In the genomic region with DNA sequence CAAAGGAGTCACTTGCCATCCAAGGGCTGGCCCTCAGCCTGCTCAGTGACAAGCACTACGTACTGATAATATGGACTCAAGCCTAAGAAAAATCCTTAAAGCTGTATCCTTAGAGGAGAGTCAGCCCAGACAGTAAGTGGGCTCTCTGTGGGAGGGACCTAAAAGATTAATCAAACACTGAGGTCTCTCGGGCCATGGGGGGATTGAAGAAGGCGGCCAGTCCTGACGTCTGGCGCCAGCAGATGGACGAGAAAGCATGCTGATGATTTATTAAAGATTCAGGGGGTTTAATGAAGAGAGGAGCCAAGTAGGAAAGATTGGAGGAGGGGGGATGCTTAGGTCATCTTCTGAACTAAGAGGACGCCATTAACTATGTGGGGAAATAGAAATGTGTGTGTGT, we compare ENCODE assay signal across 17 mouse cellular contexts.
A peak's percentile ranks its signal among the peaks of the same experiment; 100 is the strongest.
DNase-seq lines count a peak whose midpoint lies in the region; ATAC-seq and TF ChIP-seq lines count a peak whose summit lies in the region.
"Had no signal": no experiment of that assay in that cellular context is flagged by ENCODE, and none has a peak within 500 bp of the region (broad histone marks: within the 10 kb centered on the region; RNA-seq: fewer than 3 reads in every experiment).

No protein-coding gene starts in this region.

- H3K4me2 ChIP-seq in kidney, postnatal 0 days (ENCODE audit: low read length) = no peak overlapping the region
- no peak overlapping the region for H3K4me2 ChIP-seq in hindbrain, embryonic 12.5 days (replicated peaks)
- no peak overlapping the region for H3K4me2 ChIP-seq in hindbrain, embryonic 15.5 days
- no peak overlapping the region for H3K4me2 ChIP-seq in neural tube, embryonic 12.5 days (replicated peaks)
- H3K4me2 ChIP-seq: heart, embryonic 12.5 days; limb, embryonic 13.5 days had no signal

- no peaks in the 10 kb centered on the region for H3K4me1 ChIP-seq in kidney, postnatal 0 days (replicated peaks; ENCODE audit: insufficient read depth, low read length)
- peaks cover 10% of the 10 kb centered on the region; the same call in 1 of the 2 replicates for H3K4me1 ChIP-seq in hindbrain, embryonic 12.5 days
- H3K4me1 ChIP-seq in hindbrain, embryonic 15.5 days (replicated peaks) = peaks cover 13% of the 10 kb centered on the region; the same call in 1 of the 2 replicates
- H3K4me1 ChIP-seq in neural tube, embryonic 12.5 days = peaks cover 12% of the 10 kb centered on the region
- H3K4me1 ChIP-seq: heart, embryonic 12.5 days had no signal

- no peak overlapping the region for H3K9ac ChIP-seq in kidney, postnatal 0 days (ENCODE audit: low read depth, low read length)
- no peak overlapping the region for H3K9ac ChIP-seq in hindbrain, embryonic 12.5 days
- no peak overlapping the region for H3K9ac ChIP-seq in hindbrain, embryonic 15.5 days
- H3K9ac ChIP-seq in neural tube, embryonic 12.5 days = no peak overlapping the region
- H3K9ac ChIP-seq: heart, embryonic 12.5 days; limb, embryonic 13.5 days had no signal

- ATAC-seq in kidney, postnatal 0 days (replicated peaks; ENCODE audit: low FRiP score, low read depth) = no peak; the same call in 1 of the 2 replicates
- peak; percentile 72 for ATAC-seq in hindbrain, embryonic 12.5 days (ENCODE audit: low FRiP score)
- ATAC-seq in hindbrain, embryonic 15.5 days (ENCODE audit: low FRiP score, low read depth) = peak; percentile 51; the same call in 1 of the 2 replicates
- ATAC-seq in neural tube, embryonic 12.5 days (ENCODE audit: low FRiP score, low read depth) = 0 out of 2 replicates have a peak, but pooled peaks have one; percentile 21
- no peak for ATAC-seq in erythroblast, adult 5-6 weeks (replicated peaks; ENCODE audit: low FRiP score, poor library complexity, severe bottlenecking)
- ATAC-seq: CD4-positive, CD25-positive, alpha-beta regulatory T cell, adult 4 months had no signal

- DNase-seq in kidney, postnatal 0 days (ENCODE audit: low spot score) = peak; percentile 45
- DNase-seq in kidney, postnatal 25 days = no peak
- no peak for DNase-seq in thymus, postnatal 0 days (ENCODE audit: low spot score)
- DNase-seq: gastrocnemius, postnatal 36 days; heart, postnatal 4 days; lung, adult 18-20 months; lung, postnatal 4 days; right cerebral cortex, adult 18-20 months; thymus, adult 18-20 months had no signal

- H3K36me3 ChIP-seq in kidney, postnatal 0 days (ENCODE audit: insufficient read depth, low read length) = no peaks in the 10 kb centered on the region
- no peaks in the 10 kb centered on the region for H3K36me3 ChIP-seq in hindbrain, embryonic 12.5 days
- H3K36me3 ChIP-seq in hindbrain, embryonic 15.5 days = no peaks in the 10 kb centered on the region
- no peaks in the 10 kb centered on the region for H3K36me3 ChIP-seq in neural tube, embryonic 12.5 days
- H3K36me3 ChIP-seq: heart, embryonic 12.5 days; limb, embryonic 13.5 days had no signal

- H3K27ac ChIP-seq in kidney, postnatal 0 days = no peak overlapping the region
- peak overlapping the region; percentile 52; the same call in 1 of the 2 replicates for H3K27ac ChIP-seq in hindbrain, embryonic 12.5 days
- H3K27ac ChIP-seq in hindbrain, embryonic 15.5 days (replicated peaks) = no peak overlapping the region
- H3K27ac ChIP-seq in neural tube, embryonic 12.5 days = peak overlapping the region; percentile 32
- H3K27ac ChIP-seq: limb, embryonic 13.5 days had no signal

- H3K9me3 ChIP-seq in kidney, postnatal 0 days (replicated peaks; ENCODE audit: low read length) = no peaks in the 10 kb centered on the region
- H3K9me3 ChIP-seq in hindbrain, embryonic 12.5 days (replicated peaks) = no peaks in the 10 kb centered on the region
- no peaks in the 10 kb centered on the region for H3K9me3 ChIP-seq in hindbrain, embryonic 15.5 days
- H3K9me3 ChIP-seq in neural tube, embryonic 12.5 days = no peaks in the 10 kb centered on the region
- H3K9me3 ChIP-seq: heart, embryonic 12.5 days; limb, embryonic 13.5 days had no signal

- no peak overlapping the region for H3K4me3 ChIP-seq in kidney, postnatal 0 days (replicated peaks; ENCODE audit: low read depth, low read length)
- H3K4me3 ChIP-seq in hindbrain, embryonic 12.5 days = no peak overlapping the region
- H3K4me3 ChIP-seq in hindbrain, embryonic 15.5 days = no peak overlapping the region
- H3K4me3 ChIP-seq in neural tube, embryonic 12.5 days = no peak overlapping the region
- H3K4me3 ChIP-seq: erythroblast, embryonic 14.5 days; heart, embryonic 12.5 days; limb, embryonic 13.5 days had no signal

- 25% methylated on average over 7 of the region's 7 CpGs for WGBS in kidney, postnatal 0 days
- WGBS in hindbrain, embryonic 12.5 days = 56% methylated on average over 7 of the region's 7 CpGs
- 42% methylated on average over 7 of the region's 7 CpGs for WGBS in hindbrain, embryonic 15.5 days
- 36% methylated on average over 7 of the region's 7 CpGs for WGBS in neural tube, embryonic 12.5 days

- no peaks in the 10 kb centered on the region for H3K27me3 ChIP-seq in kidney, postnatal 0 days (ENCODE audit: insufficient read depth, low read length)
- H3K27me3 ChIP-seq in hindbrain, embryonic 12.5 days = no peaks in the 10 kb centered on the region
- H3K27me3 ChIP-seq in hindbrain, embryonic 15.5 days = no peaks in the 10 kb centered on the region
- no peaks in the 10 kb centered on the region for H3K27me3 ChIP-seq in neural tube, embryonic 12.5 days (replicated peaks)
- H3K27me3 ChIP-seq: heart, embryonic 12.5 days; limb, embryonic 13.5 days had no signal

- no peak for TF ChIP-seq CTCF in kidney, postnatal 0 days (IDR thresholded peaks at IDR 0.05; ENCODE audit: low read depth)

Comparison
In these comparisons a context has a peak if more than half of its experiments do, and no peak if none do; other contexts are left out.
1. H3K27ac ChIP-seq: peak in hindbrain, embryonic 12.5 days (single experiment) and neural tube, embryonic 12.5 days (single experiment); none in kidney, postnatal 0 days (single experiment) and hindbrain, embryonic 15.5 days (single experiment).
2. ATAC-seq: peak in hindbrain, embryonic 12.5 days (single experiment), hindbrain, embryonic 15.5 days (single experiment) and neural tube, embryonic 12.5 days (single experiment); none in kidney, postnatal 0 days (single experiment) and erythroblast, adult 5-6 weeks (single experiment).